9 mouse cellular contexts compared by ENCODE assay signal in genomic region chr4:132144080-132144841, GRCm38 (mm10). TPM values are rescaled to one million over a fixed set of nuclear protein-coding genes. Genes with fewer than 3 reads are reported as not detected.
DNase-seq lines count a peak whose midpoint lies in the region; ATAC-seq and TF ChIP-seq lines count a peak whose summit lies in the region.
"Had no signal": no experiment of that assay in that cellular context is flagged by ENCODE, and none has a peak within 500 bp of the region (broad histone marks: within the 10 kb centered on the region; RNA-seq: fewer than 3 reads in every experiment).

Oprd1 (minus strand) TSS chr4:132144486.

- no peaks in the 10 kb centered on the region for H3K36me3 ChIP-seq in hindbrain, embryonic 11.5 days (ENCODE audit: control insufficient read depth, insufficient read depth, low read length)
- no peaks in the 10 kb centered on the region for H3K36me3 ChIP-seq in midbrain, embryonic 10.5 days

- no peak within 1 kb of the TSS for H3K27ac ChIP-seq in hindbrain, embryonic 11.5 days (ENCODE audit: low read depth, low read length)
- H3K27ac ChIP-seq in midbrain, embryonic 10.5 days (replicated peaks) = no peak within 1 kb of the TSS
- no peak within 1 kb of the TSS for H3K27ac ChIP-seq in cerebellum, adult 2 months (ENCODE audit: insufficient read depth, low read length)

- no peak for TF ChIP-seq POLR2A in cerebellum, adult 2 months (IDR thresholded peaks at IDR 0.05; ENCODE audit: borderline replicate concordance, insufficient read depth, low read length)

- no peaks in the 10 kb centered on the region for H3K9me3 ChIP-seq in hindbrain, embryonic 11.5 days (ENCODE audit: control insufficient read depth, low read length)
- no peaks in the 10 kb centered on the region for H3K9me3 ChIP-seq in midbrain, embryonic 10.5 days (replicated peaks)

- H3K4me3 ChIP-seq in hindbrain, embryonic 11.5 days (ENCODE audit: low read depth, low read length) = peak within 1 kb of the TSS; percentile 37
- H3K4me3 ChIP-seq in midbrain, embryonic 10.5 days = peak within 1 kb of the TSS; percentile 59
- no peak within 1 kb of the TSS for H3K4me3 ChIP-seq in cerebellum, adult 2 months (replicated peaks; ENCODE audit: insufficient read depth, low read depth, low read length)

- peak within 1 kb of the TSS; percentile 76 for H3K4me2 ChIP-seq in hindbrain, embryonic 11.5 days (replicated peaks; ENCODE audit: low read depth, low read length)

- under 1% methylated on average over 78 of the region's 89 CpGs for WGBS in hindbrain, embryonic 11.5 days
- WGBS in midbrain, embryonic 10.5 days = under 1% methylated on average over 89 of the region's 89 CpGs
- 1% methylated on average over 88 of the region's 89 CpGs for WGBS in cerebellum, adult 2 months

- no peaks in the 10 kb centered on the region for H3K4me1 ChIP-seq in hindbrain, embryonic 11.5 days (replicated peaks; ENCODE audit: control insufficient read depth, insufficient read depth, low read length)
- H3K4me1 ChIP-seq in midbrain, embryonic 10.5 days = peaks cover 12% of the 10 kb centered on the region
- H3K4me1 ChIP-seq in cerebellum, adult 2 months (ENCODE audit: control insufficient read depth, insufficient read depth, low read length) = no peaks in the 10 kb centered on the region

- DNase-seq in adrenal gland, postnatal 10 days = peak; percentile 18
- no peak for DNase-seq in adrenal gland, adult 8-10 months
- peak; percentile 30 for DNase-seq in ovary, postnatal 36 days (ENCODE audit: low spot score)
- DNase-seq in ovary, postnatal 14 days (ENCODE audit: low spot score) = no peak
- peak; percentile 42 for DNase-seq in hindbrain, embryonic 11.5 days (ENCODE audit: low spot score)
- DNase-seq in midbrain, embryonic 10.5 days (ENCODE audit: low spot score) = peak; percentile 44
- no peak for DNase-seq in cerebellum, adult 2 months

- no peak within 1 kb of the TSS for H3K9ac ChIP-seq in hindbrain, embryonic 11.5 days (ENCODE audit: low read depth, low read length)

- ATAC-seq in hindbrain, embryonic 11.5 days (ENCODE audit: low FRiP score) = no peak
- no peak for ATAC-seq in megakaryocyte-erythroid progenitor cell, adult 5-6 weeks (replicated peaks; ENCODE audit: low FRiP score, low TSS enrichment, poor library complexity, severe bottlenecking)

- no peak for TF ChIP-seq CTCF in cerebellum, adult 2 months (IDR thresholded peaks at IDR 0.05; ENCODE audit: borderline replicate concordance, insufficient read depth, low read depth, low read length)

- H3K27me3 ChIP-seq in hindbrain, embryonic 11.5 days (ENCODE audit: control insufficient read depth, insufficient read depth, low read length) = peaks cover 39% of the 10 kb centered on the region
- peaks cover 66% of the 10 kb centered on the region for H3K27me3 ChIP-seq in midbrain, embryonic 10.5 days (ENCODE audit: low read depth, poor library complexity, severe bottlenecking)
- H3K27me3 ChIP-seq in cerebellum, adult 2 months (ENCODE audit: control insufficient read depth, insufficient read depth, low read length) = no peaks in the 10 kb centered on the region; the same call in 1 of the 2 replicates

RNA-seq across cellular contexts. Expression of gene Oprd1, which starts in this region (rescaled TPM):
- total RNA-seq in adrenal gland, postnatal 10 days (2021) = under 1 TPM; 0.51 to 0.55 TPM
- total RNA-seq in adrenal gland, adult 8-10 months (2022) = 1 to 10 TPM in 2 of 4 experiments, under 1 TPM in 2; 0.70 to 1.4 (median 0.93) TPM
- polyA plus RNA-seq in hindbrain, embryonic 11.5 days (2014; fragmentation: Nextera tagmentation; extraction: Ambion mirVana) = 0.06 TPM in 1 of 2 replicates, not detected in the other
- 0.06 and 0.07 TPM in 2 replicates for polyA plus RNA-seq in midbrain, embryonic 10.5 days (2016; fragmentation: Nextera tagmentation; extraction: Ambion mirVana)
- total RNA-seq in megakaryocyte-erythroid progenitor cell, adult 5-6 weeks (2014; fragmentation: Nextera tagmentation) = not detected in 2 replicates
- not detected in 2 replicates for total RNA-seq in megakaryocyte-erythroid progenitor cell, adult 5-6 weeks (2017)
- 2.4 and 3.0 TPM in 2 replicates for polyA plus RNA-seq in cerebellum, adult 2 months (2012; rRNA removed)
- total RNA-seq: neutrophil, adult 5-6 weeks had no signal

Comparison
In these comparisons a context has a peak if more than half of its experiments do, and no peak if none do; other contexts are left out.
1. Peak in DNase-seq in adrenal gland, postnatal 10 days; RNA of the gene not detected or under 1 TPM.
2. Peak in DNase-seq, H3K4me3 ChIP-seq and H3K4me2 ChIP-seq in hindbrain, embryonic 11.5 days; RNA of the gene not detected or under 1 TPM.
3. Peak in DNase-seq and H3K4me3 ChIP-seq in midbrain, embryonic 10.5 days; RNA of the gene not detected or under 1 TPM.